Mouse (Mus musculus): ENCODE results near the gene Uqcc3. TPM values are rescaled to one million over a fixed set of nuclear protein-coding genes. Genes with fewer than 3 reads are reported as not detected.

Gene Uqcc3
- polyA plus RNA-seq (2015; fragmentation: Nextera tagmentation; extraction: Ambion mirVana) = 66.5 and 71.5 TPM in 2 replicates

DNA sequence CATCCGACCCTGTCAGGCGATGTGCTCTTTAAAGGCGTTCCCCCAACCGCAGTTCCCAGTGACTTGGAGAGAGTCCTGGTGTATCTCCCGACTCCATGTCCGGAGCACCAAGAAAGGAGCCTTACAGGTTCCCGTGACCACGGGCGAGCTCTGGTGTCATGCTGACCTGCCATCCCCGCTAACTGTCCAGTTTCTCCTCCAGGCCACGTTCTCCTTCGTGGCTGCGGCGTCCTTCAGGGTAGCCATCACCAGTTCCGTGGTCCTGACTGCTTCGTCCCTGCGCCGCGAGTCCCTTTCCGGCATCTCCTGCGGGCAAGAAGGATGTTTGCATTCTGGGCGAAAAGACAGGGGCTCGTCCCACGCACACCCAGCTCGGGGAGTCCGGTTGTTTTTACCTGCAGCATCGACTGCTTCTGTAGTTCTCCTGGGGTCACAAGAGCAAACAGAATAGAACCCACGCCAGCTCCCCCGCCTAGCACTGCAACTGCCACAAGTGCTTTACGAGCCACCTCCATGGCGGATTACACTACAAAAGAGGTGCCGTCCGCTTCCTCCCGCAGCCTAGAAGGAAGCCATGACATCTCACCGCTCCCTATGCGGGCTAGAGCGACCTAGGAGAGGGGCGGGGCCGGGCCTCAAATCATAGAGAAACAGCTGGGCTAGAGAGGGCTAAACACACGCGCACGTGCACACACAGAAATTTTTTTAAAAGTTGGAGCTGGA lies at the start of gene Uqcc3:
Gene Uqcc3 (minus strand): TSS at position 613 of the 723 bp plus-strand sequence.
- H3K36me3 ChIP-seq = peaks cover 23% of the 10 kb centered on the region
- peaks cover 15% of the 10 kb centered on the region for H3K4me1 ChIP-seq (replicated peaks)
- peak within 1 kb of the TSS; percentile 87 for H3K9ac ChIP-seq (replicated peaks)
- H3K4me3 ChIP-seq (replicated peaks) = peak within 1 kb of the TSS; percentile 72
- WGBS = under 1% methylated on average over 42 of the region's 42 CpGs
- peak within 1 kb of the TSS; percentile 84 for H3K27ac ChIP-seq
- peak within 1 kb of the TSS; percentile 86 for H3K4me2 ChIP-seq (replicated peaks)
- H3K9me3 ChIP-seq = no peaks in the 10 kb centered on the region
- H3K27me3 ChIP-seq = no peaks in the 10 kb centered on the region
- ATAC-seq = peak; percentile 98

DNA sequence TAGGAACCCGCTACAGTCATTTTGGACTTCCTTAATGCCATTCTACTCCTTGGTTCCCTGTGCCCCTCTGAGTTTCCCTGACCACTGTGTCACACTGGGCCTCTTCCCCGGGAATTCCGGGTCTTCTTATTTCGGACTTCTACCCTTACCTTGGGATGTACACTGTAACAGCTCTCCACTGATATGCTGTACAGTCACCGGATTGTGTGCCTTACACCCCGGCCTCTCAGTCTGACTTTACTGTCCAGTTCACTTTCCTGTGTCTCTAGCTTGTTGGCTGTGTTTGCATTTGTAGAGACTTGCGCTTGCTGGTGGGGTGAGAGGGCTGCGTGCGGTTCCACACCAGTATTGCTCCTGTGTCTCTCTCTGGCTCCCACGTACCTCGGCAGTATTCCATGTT lies 49.4 kb upstream of the Uqcc3 start:
- H3K4me3 ChIP-seq (replicated peaks) = peak overlapping the region; percentile 57
- peak overlapping the region; percentile 78 for H3K4me2 ChIP-seq (replicated peaks)
- peaks cover 30% of the 10 kb centered on the region for H3K36me3 ChIP-seq
- 13% methylated on average over 11 of the region's 11 CpGs for WGBS
- peak overlapping the region; percentile 76 for H3K9ac ChIP-seq (replicated peaks)
- H3K27me3 ChIP-seq = peaks cover 14% of the 10 kb centered on the region; the same call in 1 of the 2 replicates
- H3K9me3 ChIP-seq = no peaks in the 10 kb centered on the region
- peaks cover 21% of the 10 kb centered on the region for H3K4me1 ChIP-seq (replicated peaks)
- no peak for ATAC-seq
- H3K27ac ChIP-seq = no peak overlapping the region

DNA sequence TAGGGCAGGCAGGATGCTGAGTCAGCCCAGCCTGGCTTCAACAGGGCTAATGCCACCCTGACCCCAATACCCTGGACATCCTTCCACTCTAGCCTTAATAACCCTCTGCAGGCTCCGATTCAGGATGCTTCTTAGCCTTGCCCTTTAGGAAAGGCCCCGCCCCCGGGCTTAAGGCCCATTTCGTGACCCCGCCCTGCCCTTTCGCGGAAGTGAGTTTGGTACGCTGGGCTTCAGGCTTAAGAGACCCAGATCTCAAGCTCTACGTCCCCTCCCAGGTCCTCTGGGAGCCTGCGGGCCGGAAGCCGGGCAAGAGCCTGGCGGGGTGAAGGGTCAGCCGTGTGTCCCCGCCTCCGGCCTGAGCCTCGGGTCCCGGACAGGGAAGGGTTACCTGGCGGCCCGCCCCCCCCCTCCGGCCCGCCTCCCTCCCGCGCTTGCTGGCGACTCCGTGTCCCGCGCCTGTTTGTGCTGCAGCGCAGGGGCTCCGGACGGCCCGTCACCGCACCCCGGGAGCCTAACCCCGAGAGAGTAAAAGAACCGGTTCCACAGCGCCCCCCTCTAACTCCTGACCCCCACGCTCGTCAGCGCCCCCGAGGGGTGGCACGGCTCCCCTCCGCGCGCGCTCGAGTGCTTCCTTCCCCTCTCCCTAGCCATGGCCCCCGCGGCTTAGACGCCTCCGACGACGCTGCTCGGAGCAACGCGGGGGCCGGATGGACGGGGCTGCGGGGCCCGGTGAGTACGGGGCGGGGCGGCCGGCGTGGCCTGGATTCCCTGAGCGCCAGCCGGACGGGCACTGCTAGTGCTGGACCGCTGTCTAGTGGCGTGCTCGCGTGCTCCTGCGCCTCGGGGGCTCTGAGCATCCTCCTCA lies 48.7 kb upstream of the Uqcc3 start, which contains the start of the genes Rom1 and Eml3:
Gene Rom1 (minus strand): TSS at position 133 of the 865 bp plus-strand sequence.
Gene Eml3 (plus strand): TSS at position 329 of the 865 bp plus-strand sequence.
- peaks cover 26% of the 10 kb centered on the region for H3K36me3 ChIP-seq
- peak; percentile 71 for ATAC-seq
- peaks cover 14% of the 10 kb centered on the region; the same call in 1 of the 2 replicates for H3K27me3 ChIP-seq
- H3K4me2 ChIP-seq (replicated peaks) = peak within 1 kb of the TSS; percentile 78
- peaks cover 21% of the 10 kb centered on the region for H3K4me1 ChIP-seq (replicated peaks)
- peak within 1 kb of the TSS; percentile 57 for H3K4me3 ChIP-seq (replicated peaks)
- H3K27ac ChIP-seq = no peak within 1 kb of the TSS; the same call in 1 of the 2 replicates
- peak within 1 kb of the TSS; percentile 76 for H3K9ac ChIP-seq (replicated peaks)
- 1% methylated on average over 67 of the region's 74 CpGs for WGBS
- H3K9me3 ChIP-seq = no peaks in the 10 kb centered on the region

- Histone ChIP-seq H3K36me3 (peaks cover 25% of the 10 kb centered on the region), H3K4me1 (replicated peaks) (peaks cover 21% of the 10 kb centered on the region), H3K9me3 (no peaks in the 10 kb centered on the region), H3K9ac (replicated peaks) (peak overlapping the region; percentile 76), H3K4me2 (replicated peaks) (peak overlapping the region; percentile 78), H3K4me3 (replicated peaks) (peak overlapping the region; percentile 57), H3K27me3 (peaks cover 14% of the 10 kb centered on the region; the same call in 1 of the 2 replicates), H3K27ac (no peak overlapping the region; the same call in 1 of the 2 replicates)
- peak; percentile 64 for ATAC-seq
- 19% methylated on average over 16 of the region's 16 CpGs for WGBS
Observed at GRCm38 (mm10) chr19:8928689-8929223, 48.0 kb upstream of the Uqcc3 start.

GRCm38 (mm10) chr19:8927891-8928525 lies 47.3 kb upstream of the Uqcc3 start:
- Histone ChIP-seq H3K4me2 (replicated peaks) (no peak overlapping the region), H3K9ac (replicated peaks) (no peak overlapping the region), H3K9me3 (no peaks in the 10 kb centered on the region), H3K27me3 (peaks cover 14% of the 10 kb centered on the region; the same call in 1 of the 2 replicates), H3K4me3 (replicated peaks) (no peak overlapping the region), H3K36me3 (peaks cover 25% of the 10 kb centered on the region), H3K4me1 (replicated peaks) (peaks cover 21% of the 10 kb centered on the region), H3K27ac (no peak overlapping the region; the same call in 1 of the 2 replicates)
- 88% methylated on average over 12 of the region's 12 CpGs for WGBS
- no peak for ATAC-seq

GRCm38 (mm10) chr19:8926766-8927165 lies 46.0 kb upstream of the Uqcc3 start:
- H3K4me1 ChIP-seq (replicated peaks) = peaks cover 23% of the 10 kb centered on the region
- 72% methylated on average over 2 of the region's 2 CpGs for WGBS

DNA sequence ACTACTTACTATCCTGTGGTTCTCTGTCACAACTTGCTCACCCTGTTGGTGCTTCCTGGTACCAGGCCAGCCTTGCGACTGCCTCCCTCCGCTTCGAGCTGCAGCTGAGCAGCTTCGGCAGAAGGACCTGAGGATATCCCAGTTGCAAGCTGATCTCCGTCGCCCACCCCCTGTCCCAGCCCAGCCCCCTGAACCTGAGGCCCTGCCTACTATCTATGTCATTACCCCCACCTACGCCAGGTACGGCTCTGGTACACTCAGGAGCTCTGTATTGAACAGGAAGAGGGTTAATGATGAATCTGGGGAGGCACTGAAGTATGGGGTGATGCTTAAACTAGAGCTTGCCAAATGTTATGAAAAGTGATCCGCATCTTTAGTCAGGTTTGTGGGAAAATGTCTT lies 41.0 kb upstream of the Uqcc3 start:
- Histone ChIP-seq H3K4me2 (replicated peaks) (peak overlapping the region; percentile 87; the same call in 1 of the 2 replicates), H3K36me3 (peaks cover 19% of the 10 kb centered on the region), H3K27me3 (no peaks in the 10 kb centered on the region), H3K9me3 (no peaks in the 10 kb centered on the region), H3K4me1 (replicated peaks) (peaks cover 11% of the 10 kb centered on the region), H3K4me3 (replicated peaks) (peak overlapping the region; percentile 91; the same call in 1 of the 2 replicates), H3K9ac (replicated peaks) (0 out of 2 replicates have a peak overlapping the region, but pooled peaks have one; percentile 28), H3K27ac (no peak overlapping the region)
- no peak for ATAC-seq
- 86% methylated on average over 9 of the region's 9 CpGs for WGBS

More at GRCm38 (mm10) chr19:8926766-8927165, 46.0 kb upstream of the Uqcc3 start:
- peaks cover 25% of the 10 kb centered on the region for H3K36me3 ChIP-seq
- no peak overlapping the region for H3K4me2 ChIP-seq (replicated peaks)
- H3K4me3 ChIP-seq (replicated peaks) = no peak overlapping the region
- no peak overlapping the region for H3K9ac ChIP-seq (replicated peaks)
- no peak for ATAC-seq
- H3K27me3 ChIP-seq = peaks cover 14% of the 10 kb centered on the region; the same call in 1 of the 2 replicates
- no peaks in the 10 kb centered on the region for H3K9me3 ChIP-seq
- H3K27ac ChIP-seq = no peak overlapping the region

DNA sequence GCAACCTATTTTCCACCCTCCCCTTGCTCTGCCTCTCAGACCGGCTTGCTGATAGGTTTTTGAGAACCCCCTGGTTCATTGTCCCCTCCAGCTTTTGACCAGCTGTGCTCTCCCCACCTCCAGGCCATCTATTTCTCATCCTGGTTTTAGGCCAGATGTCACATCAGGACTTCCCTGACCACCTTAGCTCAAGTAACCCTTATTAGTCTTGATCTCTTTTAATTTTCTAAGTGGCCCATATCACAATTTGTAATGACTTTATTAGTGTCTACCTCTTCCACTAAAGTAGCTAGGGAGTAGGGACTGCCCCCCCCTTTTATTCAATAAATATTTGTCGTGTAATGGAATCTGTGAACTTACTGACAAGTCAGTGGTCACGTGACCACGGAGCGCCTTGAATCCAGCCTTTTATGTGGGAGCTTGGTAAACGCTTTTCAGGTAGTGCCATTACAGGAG lies 40.1 kb upstream of the Uqcc3 start:
- H3K9ac ChIP-seq (replicated peaks) = peak overlapping the region; percentile 86
- no peaks in the 10 kb centered on the region for H3K9me3 ChIP-seq
- peak overlapping the region; percentile 91 for H3K4me3 ChIP-seq (replicated peaks)
- peaks cover 19% of the 10 kb centered on the region for H3K36me3 ChIP-seq
- peaks cover 11% of the 10 kb centered on the region for H3K4me1 ChIP-seq (replicated peaks)
- no peaks in the 10 kb centered on the region for H3K27me3 ChIP-seq
- peak overlapping the region; percentile 89 for H3K27ac ChIP-seq
- WGBS = 3% methylated on average over 6 of the region's 6 CpGs
- H3K4me2 ChIP-seq (replicated peaks) = peak overlapping the region; percentile 87
- ATAC-seq = no peak

- no peaks in the 10 kb centered on the region for H3K9me3 ChIP-seq
- peaks cover 11% of the 10 kb centered on the region for H3K4me1 ChIP-seq (replicated peaks)
- peak within 1 kb of the TSS; percentile 89 for H3K27ac ChIP-seq
- H3K9ac ChIP-seq (replicated peaks) = peak within 1 kb of the TSS; percentile 86
- H3K4me3 ChIP-seq (replicated peaks) = peak within 1 kb of the TSS; percentile 91
- ATAC-seq = peak; percentile 99
- peak within 1 kb of the TSS; percentile 87 for H3K4me2 ChIP-seq (replicated peaks)
- H3K36me3 ChIP-seq = peaks cover 19% of the 10 kb centered on the region
- H3K27me3 ChIP-seq = no peaks in the 10 kb centered on the region
- WGBS = 3% methylated on average over 44 of the region's 50 CpGs
Observed at GRCm38 (mm10) chr19:8920073-8920736, 39.5 kb upstream of the Uqcc3 start, which contains the start of gene B3gat3. Gene B3gat3 (plus strand): TSS chr19:8920374.

DNA sequence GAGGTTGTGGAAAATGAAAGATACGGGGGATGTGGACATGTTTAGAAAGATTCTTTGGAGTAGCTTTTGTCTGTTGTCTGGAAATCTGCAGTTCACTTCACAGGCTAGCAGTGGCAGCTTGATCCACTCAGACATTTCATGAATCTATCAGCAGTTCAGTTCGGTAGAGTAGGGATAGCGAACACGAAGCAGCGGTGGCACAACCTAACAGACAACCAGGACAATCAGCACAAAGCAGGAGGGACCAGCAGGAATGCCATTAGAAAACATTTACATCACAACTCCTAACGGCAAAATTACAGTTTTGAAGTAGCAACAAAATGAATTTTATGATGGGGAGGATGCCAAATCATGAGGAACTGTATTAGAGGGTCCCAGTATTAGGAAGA lies 39.0 kb upstream of the Uqcc3 start:
- Histone ChIP-seq H3K9me3 (no peaks in the 10 kb centered on the region), H3K27ac (peak overlapping the region; percentile 89), H3K4me3 (replicated peaks) (peak overlapping the region; percentile 91), H3K4me1 (replicated peaks) (peaks cover 11% of the 10 kb centered on the region), H3K27me3 (no peaks in the 10 kb centered on the region), H3K4me2 (replicated peaks) (peak overlapping the region; percentile 87), H3K36me3 (peaks cover 25% of the 10 kb centered on the region), H3K9ac (replicated peaks) (peak overlapping the region; percentile 86; the same call in 1 of the 2 replicates)
- WGBS = 73% methylated on average over 6 of the region's 6 CpGs
- ATAC-seq = no peak

All from midbrain, embryonic 13.5 days (tissue).